Mouse (Mus musculus) heart, postnatal 0 days (tissue): Measurements from ENCODE around the gene 9330161L09Rik. TPM values are rescaled to one million over a fixed set of nuclear protein-coding genes. Genes with fewer than 3 reads are reported as not detected.
A peak's percentile ranks its signal among the peaks of the same experiment; 100 is the strongest.

Experiments
- ATAC-seq: fragments of 200-750 bp; cut with Nextera tagmentation; 2 replicates; pipeline ENCODE4 v1.8.0; 2017; ENCODE audit warnings: low read depth, moderate number of reproducible peaks, moderate library complexity; ENCODE audit not compliant: insufficient read depth
- DNase-seq: peaks from one replicate; pipeline ENCODE4 v3.0.0-alpha.2; 2016; ENCODE audit warnings: low spot score
- H3K27ac ChIP-seq: fragments of 300-500 bp; sonication (generic); 2 replicates; pipeline ENCODE4 v1.5.1; 2014; ENCODE audit warnings: low read depth, mild to moderate bottlenecking
- H3K27me3 ChIP-seq: fragments of 300-500 bp; sonication (generic); 2 replicates; pipeline ENCODE4 v1.6.1; 2014; ENCODE audit warnings: low read length, mixed read lengths; ENCODE audit not compliant: control insufficient read depth, insufficient read depth
- H3K36me3 ChIP-seq: fragments of 300-500 bp; sonication (generic); replicated peaks from 2 replicates; pipeline ENCODE4 v1.6.1; 2014; ENCODE audit warnings: low read length, mixed read lengths; ENCODE audit not compliant: control insufficient read depth, insufficient read depth
- H3K4me1 ChIP-seq: fragments of 300-500 bp; sonication (generic); 2 replicates; pipeline ENCODE4 v1.6.1; 2014; ENCODE audit warnings: antibody characterized with exemption; ENCODE audit not compliant: control insufficient read depth, insufficient read depth
- H3K4me2 ChIP-seq: fragments of 300-500 bp; sonication (generic); 2 replicates; pipeline ENCODE4 v1.6.1; 2014; ENCODE audit warnings: low read depth, mild to moderate bottlenecking, low read length, moderate library complexity
- H3K4me3 ChIP-seq: fragments of 300-500 bp; sonication (generic); 2 replicates; pipeline ENCODE4 v1.5.1; 2014; ENCODE audit warnings: low read depth, low read length
- H3K9ac ChIP-seq: fragments of 300-500 bp; sonication (generic); replicated peaks from 2 replicates; pipeline ENCODE4 v1.6.1; 2014; ENCODE audit warnings: low read depth, low read length, mixed read lengths
- H3K9me3 ChIP-seq: fragments of 300-500 bp; sonication (generic); replicated peaks from 2 replicates; pipeline ENCODE4 v1.6.1; 2016; ENCODE audit warnings: low read length; ENCODE audit not compliant: control insufficient read depth
- CTCF ChIP-seq: IDR thresholded peaks from 2 replicates; pipeline ENCODE4 v1.5.1; 2016; ENCODE audit warnings: antibody characterized with exemption, control low read depth, low read depth
- EP300 ChIP-seq: IDR thresholded peaks from 2 replicates; pipeline ENCODE4 v1.6.1; 2016; ENCODE audit warnings: antibody characterized with exemption, low read depth
- WGBS: fragments of 180-500 bp; shearing (Covaris S2); extraction: QIAGEN DNeasy Blood & Tissue Kit; methylation state at CpG from one replicate; pipeline ENCODE4 v1.1.7; 2014; 5-methylcytosine and 5-hydroxymethylcytosine counted together
- polyA plus RNA-seq: library from polyadenylated mRNA; unstranded; fragments of >200 nt; fragmentation: Nextera tagmentation; extraction: Ambion mirVana; gene quantifications from 2 replicates; pipeline ENCODE4 v1.2.1, GENCODE M21; 2015
- total RNA-seq: library from RNA; depleted of rRNA; stranded (reverse); fragments of >200 nt; gene quantifications from 2 replicates; pipeline ENCODE4 v1.2.3, GENCODE M21; 2014; ENCODE audit warnings: low replicate concordance

9330161L09Rik gene
- total and polyA plus RNA-seq, 2 experiments from 2014 or later: 0.34 to 2.8 TPM

DNA sequence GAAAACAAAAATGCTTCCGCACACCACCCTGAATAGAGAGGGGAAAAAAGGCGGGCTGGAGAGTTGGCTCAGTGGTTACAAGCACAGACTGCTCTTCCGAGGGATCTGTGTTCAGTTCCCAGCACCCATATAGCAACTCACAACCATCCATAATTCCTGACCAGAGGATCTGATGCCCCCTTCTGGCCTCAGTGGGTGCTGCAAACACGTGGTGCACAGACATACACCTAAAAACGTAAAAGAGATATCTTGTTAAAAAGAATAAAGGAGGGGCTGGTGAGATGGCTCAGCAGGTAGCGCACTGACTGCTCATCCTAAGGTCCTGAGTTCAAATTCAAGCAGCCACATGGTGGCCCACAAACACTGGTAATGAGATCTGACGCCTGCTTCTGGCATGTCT, 19.1 kb upstream of the 9330161L09Rik start:
- ATAC-seq: no peak
- H3K4me2 ChIP-seq: no peak overlapping the region
- TF ChIP-seq EP300 (no peak), CTCF (no peak)

GRCm38 (mm10) chr12:103425729-103426470, 18.3 kb upstream of the 9330161L09Rik start, which contains the start of gene Ddx24:
Ddx24 (minus strand) TSS chr12:103425830.
- Histone ChIP-seq H3K4me3 (peak within 1 kb of the TSS; percentile 92), H3K36me3 (peaks cover 15% of the 10 kb centered on the region), H3K9ac (peak within 1 kb of the TSS; percentile 94), H3K4me1 (peaks cover 25% of the 10 kb centered on the region), H3K27ac (peak within 1 kb of the TSS; percentile 60), H3K27me3 (no peaks in the 10 kb centered on the region), H3K9me3 (no peaks in the 10 kb centered on the region), H3K4me2 (peak within 1 kb of the TSS; percentile 89)
- peak; percentile 83 for TF ChIP-seq CTCF
- peak; percentile 42; the same call in 1 of the 2 replicates for TF ChIP-seq EP300
- DNase-seq (peak; percentile 99), ATAC-seq (peak; percentile 100)
- WGBS: 1% methylated on average over 33 of the region's 33 CpGs

More for the DNA sequence above, 19.1 kb upstream of the 9330161L09Rik start:
- no peak overlapping the region for H3K4me3 ChIP-seq
- H3K27ac ChIP-seq: no peak overlapping the region
- DNase-seq: no peak
- no peak overlapping the region for H3K9ac ChIP-seq
- no peaks in the 10 kb centered on the region for H3K9me3 ChIP-seq
- 87% methylated on average over 7 of the region's 7 CpGs for WGBS
- no peaks in the 10 kb centered on the region for H3K27me3 ChIP-seq
- H3K4me1 ChIP-seq: peaks cover 23% of the 10 kb centered on the region
- H3K36me3 ChIP-seq: peaks cover 15% of the 10 kb centered on the region

DNA sequence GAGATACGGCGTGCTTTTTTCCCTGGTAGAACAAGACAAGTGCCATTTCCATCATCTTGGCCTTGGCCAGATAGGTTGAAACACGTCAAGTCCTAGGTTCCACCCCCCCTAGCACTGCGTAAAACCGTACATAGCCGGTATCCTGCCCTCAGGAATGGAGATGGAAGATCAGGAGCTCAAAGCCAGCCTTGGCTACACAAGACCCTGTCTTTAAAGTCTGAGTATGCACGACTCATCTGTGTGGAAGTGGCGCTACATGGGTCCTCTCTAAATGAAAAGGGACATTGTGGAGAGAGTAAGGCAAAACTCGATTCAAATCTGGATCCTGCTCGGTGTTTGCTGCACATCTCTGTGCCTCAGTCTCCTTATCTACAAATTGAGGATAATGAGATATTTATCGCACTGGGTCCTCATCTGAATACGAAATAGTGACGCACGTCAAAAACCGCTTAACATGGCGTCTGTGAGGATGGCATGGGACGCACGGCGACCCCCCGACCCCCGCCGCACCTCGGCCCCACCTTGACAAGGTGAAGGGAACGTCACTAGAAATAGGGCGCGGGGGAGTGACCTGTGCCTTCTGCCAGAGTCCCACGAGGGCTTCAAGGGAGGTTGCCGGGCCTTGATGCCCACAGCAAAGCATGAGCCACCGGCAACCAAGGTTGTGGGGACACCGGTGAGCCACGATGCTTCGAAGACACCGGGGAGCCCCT, 17.6 kb upstream of the 9330161L09Rik start:
- ATAC-seq (peak; percentile 12), DNase-seq (peak; percentile 8)
- Histone ChIP-seq H3K9me3 (no peaks in the 10 kb centered on the region), H3K4me3 (peak overlapping the region; percentile 92), H3K4me2 (peak overlapping the region; percentile 89), H3K27me3 (no peaks in the 10 kb centered on the region), H3K36me3 (peaks cover 15% of the 10 kb centered on the region), H3K4me1 (peaks cover 25% of the 10 kb centered on the region), H3K9ac (peak overlapping the region; percentile 94), H3K27ac (peak overlapping the region; percentile 60)
- TF ChIP-seq EP300 (no peak), CTCF (no peak)
- 7% methylated on average over 33 of the region's 33 CpGs for WGBS

DNA sequence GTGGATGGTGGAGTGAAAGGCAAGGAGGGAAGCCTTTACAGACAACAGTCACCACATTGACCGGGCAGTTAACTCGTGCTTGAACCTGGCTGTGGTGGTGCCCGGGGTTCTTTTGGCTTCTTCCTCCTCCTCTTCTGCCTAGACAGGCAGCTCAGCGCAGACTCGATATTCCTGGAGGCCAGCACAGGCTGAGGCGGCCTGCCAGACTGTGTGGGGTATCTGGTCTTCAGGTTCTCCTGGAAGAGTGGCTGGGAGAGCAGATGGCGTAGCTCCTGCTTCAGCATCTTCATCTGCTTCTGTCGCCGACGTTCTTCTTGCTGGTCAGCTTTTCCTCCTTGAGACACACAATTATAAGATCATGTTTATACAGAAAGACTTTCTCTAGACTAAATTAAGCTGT, 524 bp upstream of the 9330161L09Rik start:
- 88% methylated on average over 10 of the region's 10 CpGs for WGBS
- ATAC-seq (no peak), DNase-seq (no peak)
- Histone ChIP-seq H3K9me3 (no peaks in the 10 kb centered on the region), H3K36me3 (peaks cover 91% of the 10 kb centered on the region), H3K4me1 (no peaks in the 10 kb centered on the region), H3K4me3 (no peak overlapping the region), H3K27me3 (no peaks in the 10 kb centered on the region), H3K9ac (no peak overlapping the region), H3K4me2 (no peak overlapping the region), H3K27ac (no peak overlapping the region)
- TF ChIP-seq EP300 (no peak), CTCF (no peak)

DNA sequence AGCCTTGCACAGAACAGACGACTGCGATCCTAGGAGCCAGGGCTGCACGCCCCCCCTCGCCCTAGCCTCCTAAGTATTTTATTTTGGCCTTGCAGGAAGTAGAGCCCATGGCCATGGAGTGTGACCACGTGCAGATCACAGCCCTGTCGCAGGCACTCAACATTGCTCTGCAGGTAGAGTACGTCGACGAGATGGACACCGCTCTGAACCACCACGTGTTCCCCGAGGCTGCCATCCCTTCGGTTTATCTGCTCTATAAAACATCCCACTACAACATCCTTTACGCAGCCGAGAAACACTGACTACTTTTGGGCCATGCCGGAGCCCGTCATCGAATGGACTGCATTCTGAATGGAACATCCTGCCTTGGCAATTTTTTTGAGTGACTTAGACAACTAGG, 3.5 kb downstream of the 9330161L09Rik start:
- H3K36me3 ChIP-seq: peaks cover 58% of the 10 kb centered on the region
- 86% methylated on average over 18 of the region's 18 CpGs for WGBS

More for the DNA sequence above, 3.5 kb downstream of the 9330161L09Rik start:
- TF ChIP-seq EP300 (no peak), CTCF (no peak)
- Histone ChIP-seq H3K9ac (no peak overlapping the region), H3K27me3 (no peaks in the 10 kb centered on the region), H3K4me3 (no peak overlapping the region), H3K4me1 (no peaks in the 10 kb centered on the region), H3K4me2 (no peak overlapping the region), H3K9me3 (no peaks in the 10 kb centered on the region), H3K27ac (no peak overlapping the region)
- no peak for DNase-seq
- ATAC-seq: no peak
